Mouse (Mus musculus): Measurements from ENCODE around the gene Lrrc61. TPM values are rescaled to one million over a fixed set of nuclear protein-coding genes. Genes with fewer than 3 reads are reported as not detected.

Gene Lrrc61
- polyA plus RNA-seq, 1 experiment = 0.05 TPM

DNA sequence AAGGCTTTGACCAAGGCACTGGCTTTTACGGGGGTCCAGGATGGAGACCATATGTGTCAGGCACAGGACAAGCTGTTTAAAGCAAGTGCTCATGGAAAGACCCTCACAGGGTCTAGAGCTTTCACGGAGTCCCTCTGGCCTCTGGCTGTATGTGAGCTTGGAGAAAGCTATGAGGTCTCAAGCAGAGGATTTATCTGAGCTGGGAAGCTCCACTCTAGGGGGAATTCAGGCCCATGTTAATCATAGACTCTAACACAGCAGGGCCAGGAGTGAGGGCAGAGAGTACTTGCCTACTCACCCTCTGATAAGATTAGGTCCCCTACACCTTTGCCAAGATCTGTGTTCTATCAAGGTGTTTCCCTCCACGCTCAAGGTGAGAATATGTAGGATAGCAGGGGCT lies 12.0 kb upstream of the Lrrc61 start:
- H3K4me1 ChIP-seq (ENCODE audit: control insufficient read depth) = peaks cover 2% of the 10 kb centered on the region
- no peak overlapping the region for H3K4me3 ChIP-seq (replicated peaks)
- no peaks in the 10 kb centered on the region for H3K27me3 ChIP-seq (ENCODE audit: control insufficient read depth)
- H3K9me3 ChIP-seq (ENCODE audit: control insufficient read depth, low read length) = no peaks in the 10 kb centered on the region
- TF ChIP-seq GATA1 (IDR thresholded peaks at IDR 0.05; ENCODE audit: low read length) (no peak), TAL1 (IDR thresholded peaks at IDR 0.05; ENCODE audit: low read length) (no peak)
- no peaks in the 10 kb centered on the region for H3K36me3 ChIP-seq (ENCODE audit: control insufficient read depth)

DNA sequence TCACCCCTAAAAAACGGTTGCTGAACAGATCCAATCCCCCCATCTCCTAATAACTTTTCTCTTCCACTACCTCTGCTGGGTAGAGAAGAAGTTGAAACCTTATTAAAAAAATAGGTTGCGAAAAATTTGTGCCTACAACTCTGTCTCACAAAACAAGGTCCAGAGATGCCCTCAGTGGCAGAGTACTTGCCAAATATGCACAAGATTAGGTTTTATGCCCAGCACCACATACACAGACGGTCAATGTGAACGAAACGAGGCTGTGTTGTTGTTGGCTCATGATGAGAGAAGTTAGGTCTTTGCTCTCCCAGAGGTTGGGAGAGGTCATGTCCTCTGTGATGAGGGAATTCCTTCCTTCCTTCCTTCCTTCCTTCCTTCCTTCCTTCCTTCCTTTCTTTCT lies 9.3 kb upstream of the Lrrc61 start:
- Histone ChIP-seq H3K9me3 (ENCODE audit: control insufficient read depth, low read length) (no peaks in the 10 kb centered on the region), H3K36me3 (ENCODE audit: control insufficient read depth) (no peaks in the 10 kb centered on the region), H3K4me3 (replicated peaks) (no peak overlapping the region), H3K4me1 (ENCODE audit: control insufficient read depth) (no peaks in the 10 kb centered on the region), H3K27me3 (ENCODE audit: control insufficient read depth) (no peaks in the 10 kb centered on the region)
- no peak for TF ChIP-seq GATA1 (IDR thresholded peaks at IDR 0.05; ENCODE audit: low read length)

DNA sequence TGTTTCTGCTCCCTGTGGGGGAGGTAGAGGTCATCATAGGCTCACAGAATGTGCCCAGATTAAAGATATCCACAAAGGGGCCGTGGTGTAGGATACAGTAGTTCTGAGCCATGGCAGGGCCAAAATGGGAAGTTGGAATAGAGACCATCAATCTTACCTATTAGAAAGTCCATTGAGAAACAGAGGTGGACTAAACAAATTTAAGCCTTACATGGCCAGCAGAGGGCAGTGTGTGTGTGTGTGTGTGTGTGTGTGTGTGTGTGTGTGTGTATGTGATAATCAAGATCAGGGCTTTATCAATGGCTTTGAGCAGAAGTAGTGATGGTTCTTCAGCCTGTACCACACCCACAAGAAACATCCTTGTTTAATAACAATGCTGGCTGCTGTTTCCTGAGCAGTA lies 8.3 kb upstream of the Lrrc61 start:
- TF ChIP-seq TAL1 (IDR thresholded peaks at IDR 0.05; ENCODE audit: low read length) = no peak
- no peak for TF ChIP-seq GATA1 (IDR thresholded peaks at IDR 0.05; ENCODE audit: low read length)
- no peaks in the 10 kb centered on the region for H3K36me3 ChIP-seq (ENCODE audit: control insufficient read depth)
- H3K9me3 ChIP-seq (ENCODE audit: control insufficient read depth, low read length) = no peaks in the 10 kb centered on the region
- no peaks in the 10 kb centered on the region for H3K4me1 ChIP-seq (ENCODE audit: control insufficient read depth)
- no peaks in the 10 kb centered on the region for H3K27me3 ChIP-seq (ENCODE audit: control insufficient read depth)
- H3K4me3 ChIP-seq (replicated peaks) = no peak overlapping the region

GRCm38 (mm10) chr6:48546858-48547257 lies 7.7 kb upstream of the Lrrc61 start:
- H3K27me3 ChIP-seq (ENCODE audit: control insufficient read depth) = no peaks in the 10 kb centered on the region
- TF ChIP-seq TAL1 (IDR thresholded peaks at IDR 0.05; ENCODE audit: low read length) (no peak), GATA1 (IDR thresholded peaks at IDR 0.05; ENCODE audit: low read length) (no peak)
- H3K4me1 ChIP-seq (ENCODE audit: control insufficient read depth) = no peaks in the 10 kb centered on the region
- H3K9me3 ChIP-seq (ENCODE audit: control insufficient read depth, low read length) = no peaks in the 10 kb centered on the region
- H3K36me3 ChIP-seq (ENCODE audit: control insufficient read depth) = no peaks in the 10 kb centered on the region
- H3K4me3 ChIP-seq (replicated peaks) = no peak overlapping the region

DNA sequence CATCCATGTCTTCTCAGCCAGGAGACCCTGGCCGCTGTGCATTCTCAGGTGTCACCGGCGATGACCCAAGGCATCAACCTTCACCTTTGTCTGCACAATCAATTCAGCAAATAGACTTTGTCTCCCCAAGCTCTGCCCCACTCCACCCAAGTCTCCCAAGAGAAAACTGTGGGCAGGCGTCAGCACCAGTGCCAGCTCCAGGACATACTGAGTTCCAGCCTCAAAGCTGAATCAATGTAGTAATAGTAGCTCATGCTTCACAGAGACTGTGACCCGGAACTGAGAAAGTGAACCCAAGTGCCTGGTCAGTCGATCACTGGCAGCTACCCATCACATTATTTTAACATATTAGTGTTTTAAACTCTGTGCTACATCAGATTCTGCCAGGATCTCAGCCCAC lies 6.3 kb upstream of the Lrrc61 start:
- no peaks in the 10 kb centered on the region for H3K4me1 ChIP-seq (ENCODE audit: control insufficient read depth)

DNA sequence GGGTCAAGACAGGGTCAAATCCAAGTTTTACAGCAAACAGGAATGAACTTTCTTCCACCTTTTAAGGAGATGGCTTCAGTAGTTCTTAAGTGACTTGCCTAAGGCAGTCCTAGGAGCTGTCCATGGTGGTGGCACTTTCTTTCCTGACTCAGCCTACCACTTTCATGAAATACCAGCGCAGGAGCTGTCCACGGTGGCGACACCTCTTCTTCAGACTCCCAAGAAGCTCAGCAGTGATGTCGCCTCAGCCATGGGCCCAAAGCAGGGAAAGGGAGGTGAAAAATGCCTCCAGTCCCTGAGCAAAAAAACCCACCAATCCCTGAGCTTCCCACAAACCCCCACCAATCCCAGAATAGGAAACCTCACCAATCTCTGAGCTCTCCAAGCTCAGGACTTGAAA lies 1.7 kb upstream of the Lrrc61 start:
- Histone ChIP-seq H3K27me3 (ENCODE audit: control insufficient read depth) (peaks cover 6% of the 10 kb centered on the region; the same call in 1 of the 2 replicates), H3K36me3 (ENCODE audit: control insufficient read depth) (no peaks in the 10 kb centered on the region), H3K4me1 (ENCODE audit: control insufficient read depth) (peaks cover 11% of the 10 kb centered on the region), H3K9me3 (ENCODE audit: control insufficient read depth, low read length) (no peaks in the 10 kb centered on the region), H3K4me3 (replicated peaks) (no peak overlapping the region)
- TF ChIP-seq TAL1 (IDR thresholded peaks at IDR 0.05; ENCODE audit: low read length) (no peak), GATA1 (IDR thresholded peaks at IDR 0.05; ENCODE audit: low read length) (no peak)

More for the DNA sequence above, 6.3 kb upstream of the Lrrc61 start:
- H3K9me3 ChIP-seq (ENCODE audit: control insufficient read depth, low read length) = no peaks in the 10 kb centered on the region
- TF ChIP-seq GATA1 (IDR thresholded peaks at IDR 0.05; ENCODE audit: low read length) = no peak
- TF ChIP-seq TAL1 (IDR thresholded peaks at IDR 0.05; ENCODE audit: low read length) = no peak
- H3K27me3 ChIP-seq (ENCODE audit: control insufficient read depth) = no peaks in the 10 kb centered on the region
- H3K4me3 ChIP-seq (replicated peaks) = no peak overlapping the region
- H3K36me3 ChIP-seq (ENCODE audit: control insufficient read depth) = no peaks in the 10 kb centered on the region

- Histone ChIP-seq H3K4me1 (ENCODE audit: control insufficient read depth) (peaks cover 11% of the 10 kb centered on the region), H3K27me3 (ENCODE audit: control insufficient read depth) (peaks cover 6% of the 10 kb centered on the region; the same call in 1 of the 2 replicates), H3K36me3 (ENCODE audit: control insufficient read depth) (no peaks in the 10 kb centered on the region), H3K9me3 (ENCODE audit: control insufficient read depth, low read length) (no peaks in the 10 kb centered on the region), H3K4me3 (replicated peaks) (peak overlapping the region; percentile 61)
- TF ChIP-seq TAL1 (IDR thresholded peaks at IDR 0.05; ENCODE audit: low read length) (no peak), GATA1 (IDR thresholded peaks at IDR 0.05; ENCODE audit: low read length) (no peak)
Measured at GRCm38 (mm10) chr6:48553819-48554218, 777 bp upstream of the Lrrc61 start.

GRCm38 (mm10) chr6:48555104-48555890 lies 701 bp downstream of the Lrrc61 start:
- Histone ChIP-seq H3K36me3 (ENCODE audit: control insufficient read depth) (no peaks in the 10 kb centered on the region), H3K4me3 (replicated peaks) (peak overlapping the region; percentile 61)
- TF ChIP-seq GATA1 (IDR thresholded peaks at IDR 0.05; ENCODE audit: low read length) = no peak
- TF ChIP-seq TAL1 (IDR thresholded peaks at IDR 0.05; ENCODE audit: low read length) = no peak

DNA sequence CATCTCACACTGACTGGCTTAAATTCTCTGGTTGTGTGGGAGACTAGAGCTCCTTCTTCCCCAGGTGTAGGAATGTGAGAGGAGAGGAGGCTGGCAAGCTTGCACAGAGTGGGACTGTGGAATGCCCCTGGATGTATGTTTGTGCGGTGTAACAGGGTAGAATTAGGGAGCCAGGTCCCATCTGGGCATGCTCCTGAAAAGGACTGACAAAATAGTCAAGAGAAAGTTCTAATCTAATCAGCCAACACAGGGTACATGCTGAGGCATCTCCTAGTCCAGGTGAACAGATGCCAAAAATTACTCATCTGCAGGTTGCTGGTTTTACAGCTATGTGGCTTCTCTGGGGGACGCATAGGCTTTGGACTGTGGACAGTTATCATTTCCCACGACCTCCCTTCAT lies 1.4 kb downstream of the Lrrc61 start:
- TF ChIP-seq GATA1 (IDR thresholded peaks at IDR 0.05; ENCODE audit: low read length) = no peak
- TF ChIP-seq TAL1 (IDR thresholded peaks at IDR 0.05; ENCODE audit: low read length) = no peak
- Histone ChIP-seq H3K4me1 (ENCODE audit: control insufficient read depth) (peaks cover 11% of the 10 kb centered on the region), H3K9me3 (ENCODE audit: control insufficient read depth, low read length) (no peaks in the 10 kb centered on the region), H3K27me3 (ENCODE audit: control insufficient read depth) (peaks cover 6% of the 10 kb centered on the region; the same call in 1 of the 2 replicates), H3K36me3 (ENCODE audit: control insufficient read depth) (no peaks in the 10 kb centered on the region), H3K4me3 (replicated peaks) (no peak overlapping the region)

More at GRCm38 (mm10) chr6:48555104-48555890, 701 bp downstream of the Lrrc61 start:
- Histone ChIP-seq H3K27me3 (ENCODE audit: control insufficient read depth) (peaks cover 6% of the 10 kb centered on the region; the same call in 1 of the 2 replicates), H3K9me3 (ENCODE audit: control insufficient read depth, low read length) (no peaks in the 10 kb centered on the region), H3K4me1 (ENCODE audit: control insufficient read depth) (peaks cover 11% of the 10 kb centered on the region)
